Mouse (Mus musculus) myocyte (in vitro differentiated cells): ENCODE measurements at regions not wholly inside any gene's neighbourhood (a gene's known extent, or its start where the extent isn't known, plus 50 kb on each side); places are given as distances from the start of the nearest gene placed in this dataset.

Experiments
- CEBPB ChIP-seq: IDR thresholded peaks from 2 replicates; pipeline ENCODE4 v1.6.1; 2011; ENCODE audit warnings: mild to moderate bottlenecking, moderate library complexity; ENCODE audit not compliant: poor library complexity, insufficient read depth, severe bottlenecking
- E2F4 ChIP-seq: IDR thresholded peaks from one replicate; pipeline ENCODE4 v1.6.1; 2011; ENCODE audit warnings: mild to moderate bottlenecking, control low read depth, moderate library complexity; ENCODE audit not compliant: insufficient read depth
- MAX ChIP-seq: IDR thresholded peaks from one replicate; pipeline ENCODE4 v1.6.1; 2011; ENCODE audit warnings: low read depth, mild to moderate bottlenecking, control low read depth
- MYOD1 ChIP-seq, 3 experiments: IDR thresholded peaks; one replicate each; pipeline ENCODE4 v1.6.1; 2011; ENCODE audit warnings: control low read depth in 2 of 3, low read depth in 2 of 3, mild to moderate bottlenecking in 2 of 3, moderate library complexity in 1 of 3; ENCODE audit not compliant: insufficient read length in 2 of 3, control insufficient read depth in 1 of 3
- MYOG ChIP-seq, 3 experiments: IDR thresholded peaks; one replicate each; pipeline ENCODE4 v1.6.1; 2011; ENCODE audit warnings: control low read depth in 2 of 3, low read depth in 2 of 3, mild to moderate bottlenecking in 2 of 3; ENCODE audit not compliant: insufficient read length in 2 of 3, control insufficient read depth in 1 of 3, insufficient read depth in 1 of 3
- POLR2A ChIP-seq: IDR thresholded peaks from one replicate; pipeline ENCODE4 v1.6.1; 2011; ENCODE audit warnings: low read depth, mild to moderate bottlenecking, control low read depth, moderate library complexity; ENCODE audit not compliant: insufficient read length
- POLR2AphosphoS2 ChIP-seq: IDR thresholded peaks from one replicate; pipeline ENCODE4 v1.6.1; 2011; ENCODE audit warnings: low read depth, control low read depth; ENCODE audit not compliant: insufficient read length
- REST ChIP-seq: IDR thresholded peaks from one replicate; pipeline ENCODE4 v1.6.1; 2011; ENCODE audit warnings: mild to moderate bottlenecking, control low read depth, moderate library complexity; ENCODE audit not compliant: insufficient read depth, insufficient read length
- SRF ChIP-seq: IDR thresholded peaks from one replicate; pipeline ENCODE4 v1.6.1; 2011; ENCODE audit warnings: low read depth; ENCODE audit not compliant: control insufficient read depth, insufficient read length
- TCF12 ChIP-seq: IDR thresholded peaks from one replicate; pipeline ENCODE4 v1.6.1; 2011; ENCODE audit warnings: mild to moderate bottlenecking, control low read depth; ENCODE audit not compliant: poor library complexity, insufficient read depth, severe bottlenecking
- TCF3 ChIP-seq: IDR thresholded peaks from one replicate; pipeline ENCODE4 v1.6.1; 2011; ENCODE audit warnings: low read depth, control low read depth; ENCODE audit not compliant: insufficient read length
- USF1 ChIP-seq: IDR thresholded peaks from one replicate; pipeline ENCODE4 v1.6.1; 2011; ENCODE audit warnings: low read depth, mild to moderate bottlenecking, control low read depth, moderate library complexity

DNA sequence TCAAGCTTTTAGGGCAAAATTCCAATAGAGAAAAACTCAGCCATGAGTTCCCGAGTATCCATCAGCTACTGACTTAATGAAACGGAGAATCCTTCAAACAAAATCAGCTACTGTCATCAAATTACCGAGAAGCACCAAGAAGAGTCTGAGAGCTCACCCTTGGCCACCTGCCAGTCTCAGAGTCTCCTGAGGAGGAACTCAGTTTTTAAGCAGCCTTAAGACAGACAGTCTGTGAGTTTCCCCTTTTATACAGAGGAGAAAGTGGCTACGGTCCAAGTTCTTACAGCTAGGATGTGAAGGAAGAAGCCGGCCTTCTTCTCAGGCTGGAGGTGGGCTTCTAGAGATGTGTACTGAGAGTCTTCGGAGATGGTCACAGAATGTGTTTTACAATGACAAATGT lies 262.8 kb downstream of the Diras2 start:
- TF ChIP-seq USF1 (no peak), E2F4 (no peak), MYOD1 (IDR thresholded peaks at IDR 0.05; ENCODE audit: control insufficient read depth in 1 of 3, insufficient read length in 2 of 3, low read depth in 2 of 3) (no peak), MAX (no peak), TCF12 (no peak), POLR2A (no peak), CEBPB (no peak), POLR2AphosphoS2 (no peak), MYOG (IDR thresholded peaks at IDR 0.05; ENCODE audit: control insufficient read depth in 1 of 3, insufficient read depth in 1 of 3, insufficient read length in 2 of 3, low read depth in 2 of 3) (no peak), TCF3 (no peak), REST (no peak), SRF (no peak)
